In genomic region chr7:127363475-127363921, GRCm38 (mm10) we compare ENCODE assay signal across 8 mouse cellular contexts. TPM values are rescaled to one million over a fixed set of nuclear protein-coding genes. Genes with fewer than 3 reads are reported as not detected.
A peak's percentile ranks its signal among the peaks of the same experiment; 100 is the strongest.
DNase-seq lines count a peak whose midpoint lies in the region; ATAC-seq lines count a peak whose summit lies in the region.

No protein-coding gene starts in this region.

- H3K27me3 ChIP-seq in erythroblast, embryonic 14.5 days (ENCODE audit: control insufficient read depth), result peaks cover 43% of the 10 kb centered on the region
- H3K27me3 ChIP-seq in forebrain, embryonic 13.5 days, result peaks cover 15% of the 10 kb centered on the region
- peaks cover 17% of the 10 kb centered on the region; the same call in 1 of the 2 replicates for H3K27me3 ChIP-seq in kidney, embryonic 14.5 days (ENCODE audit: control insufficient read depth, insufficient read depth, low read length)
- H3K27me3 ChIP-seq in lung, embryonic 16.5 days (ENCODE audit: control insufficient read depth, insufficient read depth, low read depth, low read length), result peaks cover 3% of the 10 kb centered on the region; the same call in 1 of the 2 replicates
- H3K27me3 ChIP-seq in stomach, embryonic 15.5 days (replicated peaks), result 0 out of 2 replicates have a peak, but pooled peaks cover 4% of the 10 kb centered on the region

- no peak overlapping the region for H3K27ac ChIP-seq in brown adipose tissue, adult 24 weeks (replicated peaks; ENCODE audit: low read depth, low read length)
- H3K27ac ChIP-seq in forebrain, embryonic 13.5 days, result peak overlapping the region; percentile 27; the same call in 1 of the 2 replicates
- H3K27ac ChIP-seq in kidney, embryonic 14.5 days (ENCODE audit: low read depth, low read length), result no peak overlapping the region
- no peak overlapping the region for H3K27ac ChIP-seq in lung, embryonic 16.5 days (ENCODE audit: low read length)
- H3K27ac ChIP-seq in stomach, embryonic 15.5 days, result no peak overlapping the region

- no peak for ATAC-seq in erythroblast, adult 5-6 weeks (replicated peaks; ENCODE audit: low FRiP score, poor library complexity, severe bottlenecking)
- ATAC-seq in forebrain, embryonic 13.5 days, result 0 out of 2 replicates have a peak, but pooled peaks have one; percentile 33
- peak; percentile 43; the same call in 1 of the 2 replicates for ATAC-seq in kidney, embryonic 14.5 days (ENCODE audit: low FRiP score, low TSS enrichment)
- ATAC-seq in lung, embryonic 16.5 days (ENCODE audit: low read depth), result peak; percentile 43; the same call in 1 of the 2 replicates
- ATAC-seq in stomach, embryonic 15.5 days (ENCODE audit: insufficient read depth, low FRiP score, low read depth), result peak; percentile 53; the same call in 1 of the 2 replicates

- under 1% methylated on average over 24 of the region's 24 CpGs for WGBS in forebrain, embryonic 13.5 days
- WGBS in kidney, embryonic 14.5 days, result under 1% methylated on average over 24 of the region's 24 CpGs
- 4% methylated on average over 24 of the region's 24 CpGs for WGBS in lung, embryonic 16.5 days
- 3% methylated on average over 24 of the region's 24 CpGs for WGBS in stomach, embryonic 15.5 days

- peak overlapping the region; percentile 14 for H3K4me3 ChIP-seq in erythroblast, embryonic 14.5 days (replicated peaks)
- H3K4me3 ChIP-seq in brown adipose tissue, adult 24 weeks (ENCODE audit: insufficient read depth, low read depth, low read length), result peak overlapping the region; percentile 18
- H3K4me3 ChIP-seq in forebrain, embryonic 13.5 days, result peak overlapping the region; percentile 41
- H3K4me3 ChIP-seq in kidney, embryonic 14.5 days (ENCODE audit: low read length), result peak overlapping the region; percentile 33
- H3K4me3 ChIP-seq in lung, embryonic 16.5 days (ENCODE audit: low read length), result peak overlapping the region; percentile 51
- peak overlapping the region; percentile 36 for H3K4me3 ChIP-seq in stomach, embryonic 15.5 days (replicated peaks)

- H3K9ac ChIP-seq in forebrain, embryonic 13.5 days, result peak overlapping the region; percentile 70
- H3K9ac ChIP-seq in kidney, embryonic 14.5 days (ENCODE audit: low read depth, low read length), result peak overlapping the region; percentile 38
- peak overlapping the region; percentile 73 for H3K9ac ChIP-seq in lung, embryonic 16.5 days (ENCODE audit: low read length)
- peak overlapping the region; percentile 37; the same call in 1 of the 2 replicates for H3K9ac ChIP-seq in stomach, embryonic 15.5 days

- peaks cover 10% of the 10 kb centered on the region for H3K4me1 ChIP-seq in erythroblast, embryonic 14.5 days (ENCODE audit: control insufficient read depth)
- H3K4me1 ChIP-seq in brown adipose tissue, adult 24 weeks (ENCODE audit: control insufficient read depth, insufficient read depth, insufficient read length, low read length), result no peaks in the 10 kb centered on the region
- H3K4me1 ChIP-seq in forebrain, embryonic 13.5 days, result peaks cover 16% of the 10 kb centered on the region
- no peaks in the 10 kb centered on the region for H3K4me1 ChIP-seq in kidney, embryonic 14.5 days (ENCODE audit: control insufficient read depth, insufficient read depth, low read length)
- peaks cover 4% of the 10 kb centered on the region; the same call in 1 of the 2 replicates for H3K4me1 ChIP-seq in lung, embryonic 16.5 days (replicated peaks; ENCODE audit: control insufficient read depth, insufficient read depth, low read length)
- peaks cover 6% of the 10 kb centered on the region for H3K4me1 ChIP-seq in stomach, embryonic 15.5 days

- H3K4me2 ChIP-seq in forebrain, embryonic 13.5 days, result peak overlapping the region; percentile 77
- H3K4me2 ChIP-seq in kidney, embryonic 14.5 days (replicated peaks; ENCODE audit: low read depth, low read length), result peak overlapping the region; percentile 60
- H3K4me2 ChIP-seq in lung, embryonic 16.5 days (ENCODE audit: low read depth, low read length), result peak overlapping the region; percentile 83
- peak overlapping the region; percentile 74 for H3K4me2 ChIP-seq in stomach, embryonic 15.5 days

- no peak for DNase-seq in thymus, adult 18-20 months

- no peaks in the 10 kb centered on the region for H3K9me3 ChIP-seq in erythroblast, embryonic 14.5 days (ENCODE audit: control insufficient read depth, low read length)
- H3K9me3 ChIP-seq in forebrain, embryonic 13.5 days (replicated peaks), result no peaks in the 10 kb centered on the region
- no peaks in the 10 kb centered on the region for H3K9me3 ChIP-seq in kidney, embryonic 14.5 days (ENCODE audit: control insufficient read depth, low read length)
- H3K9me3 ChIP-seq in lung, embryonic 16.5 days (ENCODE audit: control insufficient read depth, low read length), result no peaks in the 10 kb centered on the region
- H3K9me3 ChIP-seq in stomach, embryonic 15.5 days, result no peaks in the 10 kb centered on the region

- H3K36me3 ChIP-seq in erythroblast, embryonic 14.5 days (ENCODE audit: control insufficient read depth), result no peaks in the 10 kb centered on the region
- no peaks in the 10 kb centered on the region for H3K36me3 ChIP-seq in forebrain, embryonic 13.5 days (ENCODE audit: poor library complexity, severe bottlenecking)
- no peaks in the 10 kb centered on the region for H3K36me3 ChIP-seq in kidney, embryonic 14.5 days (ENCODE audit: control insufficient read depth, insufficient read depth, low read length)
- no peaks in the 10 kb centered on the region for H3K36me3 ChIP-seq in lung, embryonic 16.5 days (ENCODE audit: control insufficient read depth, insufficient read depth, low read length)
- H3K36me3 ChIP-seq in stomach, embryonic 15.5 days, result no peaks in the 10 kb centered on the region

RNA-seq across cellular contexts. Expression of gene Zfp747, which starts 12.4 kb away (rescaled TPM):
- polyA plus RNA-seq in erythroblast, embryonic 14.5 days (2012), result 0.08 TPM in 1 of 2 replicates, not detected in the other
- 0.42 and 1.2 TPM in 2 replicates for total RNA-seq in erythroblast, adult 5-6 weeks (2015; ENCODE audit: low replicate concordance)
- total RNA-seq in erythroblast, adult 5-6 weeks (2017; ENCODE audit: low replicate concordance), result 1.0 and 1.3 TPM in 2 replicates
- polyA plus RNA-seq in brown adipose tissue, adult 24 weeks (2012; ENCODE audit: insufficient read depth, insufficient read length, missing spikeins), result 1.5 and 1.8 TPM in 2 replicates
- 6.4 and 8.6 TPM in 2 replicates for polyA plus RNA-seq in forebrain, embryonic 13.5 days (2015; fragmentation: Nextera tagmentation; extraction: Ambion mirVana)
- polyA plus RNA-seq in kidney, embryonic 14.5 days (2014; fragmentation: Nextera tagmentation; extraction: Ambion mirVana), result 5.7 and 8.4 TPM in 2 replicates
- polyA plus RNA-seq in lung, embryonic 16.5 days (2015; fragmentation: Nextera tagmentation; extraction: Ambion mirVana), result 8.4 and 9.9 TPM in 2 replicates
- 9.0 and 9.6 TPM in 2 replicates for polyA plus RNA-seq in stomach, embryonic 15.5 days (2015; fragmentation: Nextera tagmentation; extraction: Ambion mirVana)

RNA-seq across cellular contexts. Expression of gene Zfp768, which starts 18.1 kb away (rescaled TPM):
- polyA plus RNA-seq in erythroblast, embryonic 14.5 days (2012), result 0.17 and 0.26 TPM in 2 replicates
- 1.2 TPM in 1 of 2 replicates, not detected in the other for total RNA-seq in erythroblast, adult 5-6 weeks (2015; ENCODE audit: low replicate concordance)
- total RNA-seq in erythroblast, adult 5-6 weeks (2017; ENCODE audit: low replicate concordance), result 0.94 and 1.5 TPM in 2 replicates
- polyA plus RNA-seq in brown adipose tissue, adult 24 weeks (2012; ENCODE audit: insufficient read depth, insufficient read length, missing spikeins), result 26.6 and 27.5 TPM in 2 replicates
- polyA plus RNA-seq in forebrain, embryonic 13.5 days (2015; fragmentation: Nextera tagmentation; extraction: Ambion mirVana), result 11.8 and 12.6 TPM in 2 replicates
- 7.0 and 7.6 TPM in 2 replicates for polyA plus RNA-seq in kidney, embryonic 14.5 days (2014; fragmentation: Nextera tagmentation; extraction: Ambion mirVana)
- polyA plus RNA-seq in lung, embryonic 16.5 days (2015; fragmentation: Nextera tagmentation; extraction: Ambion mirVana), result 15.1 and 17.6 TPM in 2 replicates
- 13.1 and 17.4 TPM in 2 replicates for polyA plus RNA-seq in stomach, embryonic 15.5 days (2015; fragmentation: Nextera tagmentation; extraction: Ambion mirVana)

RNA-seq across cellular contexts. Expression of gene 9130019O22Rik, which starts 23.5 kb away (rescaled TPM):
- 0.02 TPM in 2 replicates for polyA plus RNA-seq in erythroblast, embryonic 14.5 days (2012)
- total RNA-seq in erythroblast, adult 5-6 weeks (2015; ENCODE audit: low replicate concordance), result 0.38 TPM in 1 of 2 replicates, not detected in the other
- total RNA-seq in erythroblast, adult 5-6 weeks (2017; ENCODE audit: low replicate concordance), result 1.4 and 1.8 TPM in 2 replicates
- 1.0 and 1.4 TPM in 2 replicates for polyA plus RNA-seq in brown adipose tissue, adult 24 weeks (2012; ENCODE audit: insufficient read depth, insufficient read length, missing spikeins)
- polyA plus RNA-seq in forebrain, embryonic 13.5 days (2015; fragmentation: Nextera tagmentation; extraction: Ambion mirVana), result 5.3 and 5.5 TPM in 2 replicates
- polyA plus RNA-seq in kidney, embryonic 14.5 days (2014; fragmentation: Nextera tagmentation; extraction: Ambion mirVana), result 2.6 and 7.2 TPM in 2 replicates
- 7.3 and 8.0 TPM in 2 replicates for polyA plus RNA-seq in lung, embryonic 16.5 days (2015; fragmentation: Nextera tagmentation; extraction: Ambion mirVana)
- 5.5 and 6.3 TPM in 2 replicates for polyA plus RNA-seq in stomach, embryonic 15.5 days (2015; fragmentation: Nextera tagmentation; extraction: Ambion mirVana)

RNA-seq across cellular contexts. Expression of gene E430018J23Rik, which starts 29.9 kb away (rescaled TPM):
- polyA plus RNA-seq in erythroblast, embryonic 14.5 days (2012), result 0.06 TPM in 1 of 2 replicates, not detected in the other
- total RNA-seq in erythroblast, adult 5-6 weeks (2015; ENCODE audit: low replicate concordance), result not detected in 2 replicates
- total RNA-seq in erythroblast, adult 5-6 weeks (2017; ENCODE audit: low replicate concordance), result 0.28 and 3.4 TPM in 2 replicates
- 3.4 and 3.6 TPM in 2 replicates for polyA plus RNA-seq in brown adipose tissue, adult 24 weeks (2012; ENCODE audit: insufficient read depth, insufficient read length, missing spikeins)
- 6.0 and 7.2 TPM in 2 replicates for polyA plus RNA-seq in forebrain, embryonic 13.5 days (2015; fragmentation: Nextera tagmentation; extraction: Ambion mirVana)
- 5.5 and 8.0 TPM in 2 replicates for polyA plus RNA-seq in kidney, embryonic 14.5 days (2014; fragmentation: Nextera tagmentation; extraction: Ambion mirVana)
- polyA plus RNA-seq in lung, embryonic 16.5 days (2015; fragmentation: Nextera tagmentation; extraction: Ambion mirVana), result 5.7 and 6.6 TPM in 2 replicates
- polyA plus RNA-seq in stomach, embryonic 15.5 days (2015; fragmentation: Nextera tagmentation; extraction: Ambion mirVana), result 6.3 and 6.5 TPM in 2 replicates

RNA-seq across cellular contexts. Expression of gene Zfp764, which starts 43.1 kb away (rescaled TPM):
- 0.04 TPM in 1 of 2 replicates, not detected in the other for polyA plus RNA-seq in erythroblast, embryonic 14.5 days (2012)
- 0.19 and 3.6 TPM in 2 replicates for total RNA-seq in erythroblast, adult 5-6 weeks (2015; ENCODE audit: low replicate concordance)
- total RNA-seq in erythroblast, adult 5-6 weeks (2017; ENCODE audit: low replicate concordance), result 2.5 TPM in 1 of 2 replicates, not detected in the other
- 1.6 and 2.6 TPM in 2 replicates for polyA plus RNA-seq in brown adipose tissue, adult 24 weeks (2012; ENCODE audit: insufficient read depth, insufficient read length, missing spikeins)
- 4.3 and 5.4 TPM in 2 replicates for polyA plus RNA-seq in forebrain, embryonic 13.5 days (2015; fragmentation: Nextera tagmentation; extraction: Ambion mirVana)
- polyA plus RNA-seq in kidney, embryonic 14.5 days (2014; fragmentation: Nextera tagmentation; extraction: Ambion mirVana), result 6.8 and 8.8 TPM in 2 replicates
- polyA plus RNA-seq in lung, embryonic 16.5 days (2015; fragmentation: Nextera tagmentation; extraction: Ambion mirVana), result 9.1 and 9.3 TPM in 2 replicates
- 7.6 and 8.8 TPM in 2 replicates for polyA plus RNA-seq in stomach, embryonic 15.5 days (2015; fragmentation: Nextera tagmentation; extraction: Ambion mirVana)
